Mouse (Mus musculus) liver, embryonic 16.5 days (tissue): ENCODE measurements around the gene Phf21a. TPM values are rescaled to one million over a fixed set of nuclear protein-coding genes. Genes with fewer than 3 reads are reported as not detected.
A peak's percentile ranks its signal among the peaks of the same experiment; 100 is the strongest.

Experiments used
- ATAC-seq: fragments of 200-750 bp; cut with Nextera tagmentation; 2 replicates; pipeline ENCODE4 v1.8.0; 2017; ENCODE audit warnings: low read depth, mild to moderate bottlenecking, moderate number of reproducible peaks, moderate library complexity
- H3K27ac ChIP-seq: fragments of 300-500 bp; sonication (generic); 2 replicates; pipeline ENCODE4 v1.5.1; 2014; ENCODE audit warnings: mild to moderate bottlenecking, low read length
- H3K27me3 ChIP-seq: fragments of 300-500 bp; sonication (generic); 2 replicates; pipeline ENCODE4 v1.6.1; 2014; ENCODE audit warnings: low read depth, low read length, mixed read lengths; ENCODE audit not compliant: control insufficient read depth, insufficient read depth
- H3K36me3 ChIP-seq: fragments of 300-500 bp; sonication (generic); 2 replicates; pipeline ENCODE4 v1.6.1; 2014; ENCODE audit warnings: mild to moderate bottlenecking; ENCODE audit not compliant: control insufficient read depth, insufficient read depth
- H3K4me1 ChIP-seq: fragments of 300-500 bp; sonication (generic); 2 replicates; pipeline ENCODE4 v1.6.1; 2014; ENCODE audit warnings: low read depth, low read length, mixed read lengths; ENCODE audit not compliant: control insufficient read depth
- H3K4me2 ChIP-seq: fragments of 300-500 bp; sonication (generic); 2 replicates; pipeline ENCODE4 v1.6.1; 2014; ENCODE audit warnings: low read depth, low read length, mixed read lengths
- H3K4me3 ChIP-seq: fragments of 300-500 bp; sonication (generic); 2 replicates; pipeline ENCODE4 v1.5.1; 2014; ENCODE audit warnings: low read depth, mild to moderate bottlenecking, low read length
- H3K9ac ChIP-seq: fragments of 300-500 bp; sonication (generic); 2 replicates; pipeline ENCODE4 v1.6.1; 2014; ENCODE audit warnings: low read depth, low read length
- H3K9me3 ChIP-seq: fragments of 300-500 bp; sonication (generic); replicated peaks from 2 replicates; pipeline ENCODE4 v1.6.1; 2016; ENCODE audit warnings: low read length; ENCODE audit not compliant: control insufficient read depth
- WGBS: fragments of 180-500 bp; shearing (Covaris S2); extraction: QIAGEN DNeasy Blood & Tissue Kit; methylation state at CpG from one replicate; pipeline ENCODE4 v1.1.7; 2014; ENCODE audit not compliant: insufficient replicate concordance; 5-methylcytosine and 5-hydroxymethylcytosine counted together
- polyA plus RNA-seq: library from polyadenylated mRNA; unstranded; fragments of >200 nt; fragmentation: Nextera tagmentation; extraction: Ambion mirVana; gene quantifications from 2 replicates; pipeline ENCODE4 v1.2.1, GENCODE M21; 2015

Phf21a gene
- polyA plus RNA-seq, 1 experiment from 2014 or later = 2.8 TPM

- peaks cover 16% of the 10 kb centered on the region for H3K27me3 ChIP-seq
- ATAC-seq = no peak
- peak overlapping the region; percentile 99 for H3K4me2 ChIP-seq
- H3K4me3 ChIP-seq = peak overlapping the region; percentile 93
- peak overlapping the region; percentile 87 for H3K9ac ChIP-seq
- peaks cover 21% of the 10 kb centered on the region for H3K4me1 ChIP-seq
- peaks cover 20% of the 10 kb centered on the region for H3K36me3 ChIP-seq
- peak overlapping the region; percentile 86 for H3K27ac ChIP-seq
- 5% methylated on average over 10 of the region's 10 CpGs for WGBS
- H3K9me3 ChIP-seq = no peaks in the 10 kb centered on the region
These were observed 282.9 kb downstream of the Phf21a start for GRCm38 (mm10) chr2:92375788-92376187.

GRCm38 (mm10) chr2:92376300-92376699 lies 283.4 kb downstream of the Phf21a start:
- no peaks in the 10 kb centered on the region for H3K9me3 ChIP-seq
- peak overlapping the region; percentile 93 for H3K4me3 ChIP-seq
- H3K4me2 ChIP-seq = peak overlapping the region; percentile 99
- H3K9ac ChIP-seq = peak overlapping the region; percentile 87
- peaks cover 11% of the 10 kb centered on the region for H3K27me3 ChIP-seq
- H3K27ac ChIP-seq = peak overlapping the region; percentile 86
- H3K4me1 ChIP-seq = peaks cover 21% of the 10 kb centered on the region
- ATAC-seq = no peak
- H3K36me3 ChIP-seq = peaks cover 25% of the 10 kb centered on the region
- WGBS = 61% methylated on average over 6 of the region's 6 CpGs

DNA sequence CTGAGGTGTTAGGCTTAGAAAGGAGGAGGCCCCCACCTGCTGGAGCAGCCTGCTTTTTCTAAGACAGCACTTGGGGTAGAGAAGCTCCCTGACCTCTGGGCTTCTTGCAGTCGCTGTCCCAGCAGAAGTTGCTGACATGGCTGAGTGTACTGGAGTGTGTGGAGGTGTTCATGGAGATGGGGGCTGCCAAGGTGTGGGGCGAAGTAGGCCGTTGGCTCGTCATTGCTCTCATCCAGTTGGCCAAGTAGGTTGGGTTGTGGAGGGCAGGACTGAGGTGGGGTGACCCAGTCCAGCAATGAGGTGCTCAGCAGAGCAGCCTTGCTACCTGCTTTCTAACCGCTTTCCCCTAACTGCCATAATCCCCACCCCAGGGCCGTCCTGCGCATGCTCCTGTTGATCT lies 284.4 kb downstream of the Phf21a start:
- Histone ChIP-seq H3K4me2 (no peak overlapping the region), H3K4me3 (no peak overlapping the region), H3K9ac (no peak overlapping the region), H3K27me3 (peaks cover 5% of the 10 kb centered on the region), H3K9me3 (no peaks in the 10 kb centered on the region), H3K27ac (no peak overlapping the region), H3K4me1 (peaks cover 20% of the 10 kb centered on the region), H3K36me3 (peaks cover 27% of the 10 kb centered on the region)
- WGBS = 78% methylated on average over 7 of the region's 7 CpGs
- no peak for ATAC-seq

- WGBS = 73% methylated on average over 17 of the region's 17 CpGs
- no peak overlapping the region for H3K4me2 ChIP-seq
- no peak overlapping the region for H3K4me3 ChIP-seq
- H3K9ac ChIP-seq = no peak overlapping the region
- H3K9me3 ChIP-seq = no peaks in the 10 kb centered on the region
- no peak overlapping the region for H3K27ac ChIP-seq
- H3K36me3 ChIP-seq = peaks cover 27% of the 10 kb centered on the region
- no peaks in the 10 kb centered on the region for H3K27me3 ChIP-seq
- H3K4me1 ChIP-seq = peaks cover 10% of the 10 kb centered on the region
- no peak for ATAC-seq
These were observed 287.0 kb downstream of the Phf21a start for GRCm38 (mm10) chr2:92379783-92380494.

- H3K4me2 ChIP-seq = no peak overlapping the region
- WGBS = 78% methylated on average over 6 of the region's 6 CpGs
- H3K4me1 ChIP-seq = peaks cover 10% of the 10 kb centered on the region
- no peaks in the 10 kb centered on the region for H3K9me3 ChIP-seq
- peaks cover 27% of the 10 kb centered on the region for H3K36me3 ChIP-seq
- no peak overlapping the region for H3K9ac ChIP-seq
- H3K27ac ChIP-seq = no peak overlapping the region
- H3K27me3 ChIP-seq = no peaks in the 10 kb centered on the region
- no peak for ATAC-seq
- no peak overlapping the region for H3K4me3 ChIP-seq
These were observed 287.7 kb downstream of the Phf21a start for GRCm38 (mm10) chr2:92380495-92381050.

DNA sequence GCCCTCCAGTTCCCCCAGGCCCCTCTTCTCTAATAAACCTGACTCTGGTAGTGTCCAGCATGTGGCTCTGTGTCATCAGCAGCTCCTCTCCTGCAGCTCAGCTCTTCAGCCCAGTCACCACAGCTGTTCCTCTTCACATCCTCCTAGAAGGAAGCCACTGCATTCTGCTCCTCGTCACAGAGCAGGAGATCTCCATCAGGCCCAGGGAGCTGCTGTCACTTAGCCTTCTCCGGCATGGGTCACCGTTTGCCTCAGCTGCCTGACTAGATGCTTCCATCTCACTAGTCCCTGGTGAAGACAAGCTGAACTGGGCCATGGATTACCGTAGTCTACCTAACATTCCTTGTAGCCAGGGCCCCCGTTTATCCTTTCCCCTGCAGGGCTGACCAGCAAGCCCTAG lies 288.2 kb downstream of the Phf21a start:
- H3K4me1 ChIP-seq = peaks cover 5% of the 10 kb centered on the region
- no peak overlapping the region for H3K9ac ChIP-seq
- H3K4me2 ChIP-seq = no peak overlapping the region
- no peak overlapping the region for H3K4me3 ChIP-seq
- no peak for ATAC-seq
- no peaks in the 10 kb centered on the region for H3K27me3 ChIP-seq
- 80% methylated on average over 5 of the region's 5 CpGs for WGBS
- peaks cover 27% of the 10 kb centered on the region for H3K36me3 ChIP-seq
- H3K27ac ChIP-seq = no peak overlapping the region
- no peaks in the 10 kb centered on the region for H3K9me3 ChIP-seq

DNA sequence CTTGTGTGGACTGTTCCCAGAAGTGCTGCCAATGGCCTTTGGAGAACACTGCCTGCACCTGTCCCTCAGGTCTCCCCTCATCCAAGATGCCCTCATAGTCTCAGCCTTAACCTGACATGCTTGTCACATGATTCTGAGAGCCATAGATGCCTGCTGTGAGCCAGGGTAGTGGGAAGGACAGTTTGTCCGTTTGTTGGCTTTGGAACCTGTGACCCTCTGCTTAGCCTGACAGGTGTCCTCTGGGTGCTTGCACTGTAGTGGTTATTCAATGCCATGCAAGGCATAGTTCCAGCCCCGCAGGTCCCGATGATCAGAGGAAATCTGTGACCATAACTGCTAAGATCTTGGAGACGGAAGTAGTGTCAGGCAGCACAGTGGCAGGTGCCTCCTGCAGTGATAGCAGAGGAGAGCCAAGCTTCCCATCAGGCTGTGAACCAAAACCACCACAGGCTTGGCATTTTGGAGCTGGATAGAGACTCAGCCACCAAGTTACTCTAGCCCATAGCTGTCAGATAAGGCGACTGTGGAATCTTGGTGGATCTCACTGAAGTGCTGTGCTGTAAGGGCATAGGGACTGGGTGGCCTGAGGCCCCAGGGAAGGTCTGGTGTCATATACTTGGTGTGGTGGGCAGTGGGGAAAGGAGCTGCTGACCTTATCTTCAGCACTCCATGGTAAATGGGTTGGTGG lies 289.1 kb downstream of the Phf21a start, which contains the start of gene 1700029I15Rik:
Gene 1700029I15Rik, plus strand, starts transcription at position 638 of the 688 bp plus-strand sequence.
- ATAC-seq = no peak

DNA sequence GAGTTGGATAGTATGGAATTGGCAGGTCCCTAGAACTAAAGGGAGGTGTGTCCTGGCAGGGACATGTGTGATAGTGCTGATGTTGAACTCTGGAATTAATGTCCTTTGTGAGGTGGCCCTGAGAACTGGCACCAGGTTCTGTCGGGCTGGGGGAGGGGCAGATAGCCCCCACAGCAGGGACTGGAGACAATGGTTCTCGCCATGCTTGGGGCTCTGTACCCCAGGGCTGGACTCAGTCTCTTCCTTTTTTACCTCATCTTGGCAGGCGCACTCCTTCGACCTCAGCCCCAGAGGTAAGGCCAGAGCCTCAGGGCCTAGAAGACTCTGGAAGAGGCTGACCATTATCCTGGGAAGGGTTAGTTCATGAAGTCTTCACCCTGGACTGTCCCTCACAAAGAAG lies 289.8 kb downstream of the Phf21a start:
- peaks cover 3% of the 10 kb centered on the region; the same call in 1 of the 2 replicates for H3K27me3 ChIP-seq
- ATAC-seq = no peak
- H3K27ac ChIP-seq = no peak overlapping the region
- no peak overlapping the region for H3K4me2 ChIP-seq
- no peak overlapping the region for H3K4me3 ChIP-seq
- no peaks in the 10 kb centered on the region for H3K4me1 ChIP-seq
- no peak overlapping the region for H3K9ac ChIP-seq
- peaks cover 25% of the 10 kb centered on the region for H3K36me3 ChIP-seq
- WGBS = 70% methylated on average over 4 of the region's 4 CpGs
- H3K9me3 ChIP-seq = no peaks in the 10 kb centered on the region

More for the DNA sequence above, 289.1 kb downstream of the Phf21a start, which contains the start of gene 1700029I15Rik:
- WGBS = 72% methylated on average over 5 of the region's 5 CpGs
- Histone ChIP-seq H3K27ac (no peak within 1 kb of the TSS), H3K36me3 (peaks cover 27% of the 10 kb centered on the region), H3K4me2 (no peak within 1 kb of the TSS), H3K4me3 (no peak within 1 kb of the TSS), H3K9ac (no peak within 1 kb of the TSS), H3K4me1 (no peaks in the 10 kb centered on the region), H3K9me3 (no peaks in the 10 kb centered on the region), H3K27me3 (no peaks in the 10 kb centered on the region)

DNA sequence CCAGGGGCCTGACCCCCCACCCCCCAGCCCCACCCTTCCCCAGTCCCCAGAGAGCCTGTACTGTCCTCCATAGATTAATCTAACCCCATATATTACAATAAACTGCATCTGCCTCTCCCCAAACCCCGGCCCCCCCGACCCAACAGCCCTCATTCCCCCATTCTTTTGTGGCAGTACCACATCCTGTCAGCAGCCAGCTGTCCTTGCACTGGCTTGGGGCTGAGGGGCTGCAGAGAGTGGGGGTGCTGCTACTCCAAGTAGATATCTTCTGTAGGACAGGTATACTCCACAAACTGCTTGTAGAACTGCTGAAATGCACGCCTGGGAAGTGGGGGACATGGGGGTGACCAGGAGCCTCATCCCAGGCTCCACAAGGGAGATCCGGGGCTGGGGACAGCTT lies 291.2 kb downstream of the Phf21a start:
- Histone ChIP-seq H3K27me3 (peaks cover 17% of the 10 kb centered on the region), H3K4me3 (no peak overlapping the region), H3K4me2 (no peak overlapping the region), H3K36me3 (peaks cover 16% of the 10 kb centered on the region), H3K27ac (no peak overlapping the region), H3K9me3 (no peaks in the 10 kb centered on the region), H3K9ac (no peak overlapping the region), H3K4me1 (no peaks in the 10 kb centered on the region)
- WGBS = 53% methylated on average over 4 of the region's 4 CpGs
- ATAC-seq = no peak
